Comparison of ENCODE assay signal across 10 mouse cellular contexts in genomic region chr16:93423174-93423573, GRCm38 (mm10).
DNase-seq lines count a peak whose midpoint lies in the region; ATAC-seq and TF ChIP-seq lines count a peak whose summit lies in the region.
"Had no signal": no experiment of that assay in that cellular context is flagged by ENCODE, and none has a peak within 500 bp of the region (broad histone marks: within the 10 kb centered on the region; RNA-seq: fewer than 3 reads in every experiment).

No protein-coding gene starts in this region.

- 8% methylated on average over 13 of the region's 13 CpGs for WGBS in heart, embryonic 16.5 days
- 12% methylated on average over 13 of the region's 13 CpGs for WGBS in embryonic facial prominence, embryonic 15.5 days
- WGBS in intestine, postnatal 0 days: 24% methylated on average over 13 of the region's 13 CpGs
- 6% methylated on average over 13 of the region's 13 CpGs for whole genome bisulfite sequencing in midbrain, postnatal 0 days

- TF ChIP-seq CTCF in intestine, postnatal 0 days (IDR thresholded peaks at IDR 0.05; ENCODE audit: low read depth): no peak
- TF ChIP-seq CTCF in midbrain, postnatal 0 days (IDR thresholded peaks at IDR 0.05): no peak

- H3K27ac ChIP-seq in heart, embryonic 16.5 days (ENCODE audit: low read length): no peak overlapping the region
- peak overlapping the region; percentile 58; the same call in 1 of the 2 replicates for H3K27ac ChIP-seq in embryonic facial prominence, embryonic 15.5 days (replicated peaks)
- no peak overlapping the region for H3K27ac ChIP-seq in intestine, postnatal 0 days (ENCODE audit: low read depth, low read length)
- no peak overlapping the region for H3K27ac ChIP-seq in midbrain, postnatal 0 days (ENCODE audit: low read depth, low read length)

- peak overlapping the region; percentile 8 for H3K4me3 ChIP-seq in heart, embryonic 16.5 days (ENCODE audit: low read length)
- H3K4me3 ChIP-seq in embryonic facial prominence, embryonic 15.5 days (replicated peaks): peak overlapping the region; percentile 10; the same call in 1 of the 2 replicates
- H3K4me3 ChIP-seq in intestine, postnatal 0 days (ENCODE audit: low read depth, low read length): no peak overlapping the region
- no peak overlapping the region for H3K4me3 ChIP-seq in midbrain, postnatal 0 days (ENCODE audit: low read depth, low read length)

- 0 out of 2 replicates have a peak, but pooled peaks cover 2% of the 10 kb centered on the region for H3K27me3 ChIP-seq in heart, embryonic 16.5 days (ENCODE audit: control insufficient read depth, insufficient read depth, low read length)
- H3K27me3 ChIP-seq in embryonic facial prominence, embryonic 15.5 days: peaks cover 12% of the 10 kb centered on the region; the same call in 1 of the 2 replicates
- H3K27me3 ChIP-seq in intestine, postnatal 0 days (replicated peaks; ENCODE audit: control insufficient read depth, insufficient read depth, low read length): no peaks in the 10 kb centered on the region
- H3K27me3 ChIP-seq in midbrain, postnatal 0 days (ENCODE audit: insufficient read depth, low read length): peaks cover 13% of the 10 kb centered on the region; the same call in 1 of the 2 replicates

- no peak for DNase-seq in heart, postnatal 25 days (ENCODE audit: low spot score)
- DNase-seq in midbrain, postnatal 0 days (ENCODE audit: low spot score): peak; percentile 9
- DNase-seq in cerebellum, adult 18-20 months: no peak
- no peak for DNase-seq in left cerebral cortex, adult 18-20 months (ENCODE audit: low spot score in 2 of 2)
- DNase-seq in left cerebral cortex, postnatal 10 days (ENCODE audit: extremely low spot score in 1 of 2, low spot score in 2 of 2): no peak
- DNase-seq: cerebellum, adult 9-11 months; kidney, adult 8-10 months had no signal

- H3K9ac ChIP-seq in heart, embryonic 16.5 days (ENCODE audit: low read length): peak overlapping the region; percentile 22; the same call in 1 of the 2 replicates
- H3K9ac ChIP-seq in embryonic facial prominence, embryonic 15.5 days: no peak overlapping the region
- H3K9ac ChIP-seq in intestine, postnatal 0 days (ENCODE audit: low read depth, low read length): no peak overlapping the region
- H3K9ac ChIP-seq in midbrain, postnatal 0 days (replicated peaks; ENCODE audit: low read length, poor library complexity, severe bottlenecking): no peak overlapping the region

- peaks cover 7% of the 10 kb centered on the region for H3K4me1 ChIP-seq in heart, embryonic 16.5 days (ENCODE audit: control insufficient read depth, insufficient read depth, low read length)
- peaks cover 23% of the 10 kb centered on the region for H3K4me1 ChIP-seq in embryonic facial prominence, embryonic 15.5 days
- H3K4me1 ChIP-seq in intestine, postnatal 0 days (replicated peaks; ENCODE audit: control insufficient read depth, insufficient read depth, low read length): no peaks in the 10 kb centered on the region
- H3K4me1 ChIP-seq in midbrain, postnatal 0 days (ENCODE audit: insufficient read depth, low read length): no peaks in the 10 kb centered on the region

- intact Hi-C loops in heart, postnatal 25 days (cut with DNase I): no loop called here
- intact Hi-C loops in left cerebral cortex, postnatal 10 days (cut with DNase I): no loop called here

- ATAC-seq in heart, embryonic 16.5 days (replicated peaks; ENCODE audit: extremely low read depth, insufficient read depth, low FRiP score): no peak
- peak; percentile 68; the same call in 1 of the 2 replicates for ATAC-seq in embryonic facial prominence, embryonic 15.5 days (ENCODE audit: insufficient number of reproducible peaks, low FRiP score, low TSS enrichment, low read depth)
- no peak for ATAC-seq in intestine, postnatal 0 days
- ATAC-seq in midbrain, postnatal 0 days (ENCODE audit: low FRiP score): no peak

- H3K9me3 ChIP-seq in heart, embryonic 16.5 days (replicated peaks; ENCODE audit: control insufficient read depth, low read length): no peaks in the 10 kb centered on the region
- H3K9me3 ChIP-seq in embryonic facial prominence, embryonic 15.5 days (replicated peaks): no peaks in the 10 kb centered on the region
- no peaks in the 10 kb centered on the region for H3K9me3 ChIP-seq in intestine, postnatal 0 days (ENCODE audit: control insufficient read depth)
- no peaks in the 10 kb centered on the region for H3K9me3 ChIP-seq in midbrain, postnatal 0 days (ENCODE audit: low read length)

- no peaks in the 10 kb centered on the region for H3K36me3 ChIP-seq in heart, embryonic 16.5 days (ENCODE audit: control insufficient read depth, insufficient read depth)
- H3K36me3 ChIP-seq in embryonic facial prominence, embryonic 15.5 days: no peaks in the 10 kb centered on the region
- H3K36me3 ChIP-seq in intestine, postnatal 0 days (ENCODE audit: control insufficient read depth, insufficient read depth): no peaks in the 10 kb centered on the region
- H3K36me3 ChIP-seq in midbrain, postnatal 0 days (ENCODE audit: insufficient read depth, low read length): no peaks in the 10 kb centered on the region

- H3K4me2 ChIP-seq in heart, embryonic 16.5 days (ENCODE audit: low read depth, low read length): peak overlapping the region; percentile 62
- peak overlapping the region; percentile 45 for H3K4me2 ChIP-seq in embryonic facial prominence, embryonic 15.5 days (replicated peaks)
- peak overlapping the region; percentile 25; the same call in 1 of the 2 replicates for H3K4me2 ChIP-seq in intestine, postnatal 0 days (replicated peaks; ENCODE audit: low read depth)
- H3K4me2 ChIP-seq in midbrain, postnatal 0 days (ENCODE audit: low read depth, low read length, poor library complexity, severe bottlenecking): peak overlapping the region; percentile 41

Comparison
In these comparisons a context has a peak if more than half of its experiments do, and no peak if none do; other contexts are left out.
1. H3K4me3 ChIP-seq: peak in heart, embryonic 16.5 days (single experiment) and embryonic facial prominence, embryonic 15.5 days (single experiment); none in intestine, postnatal 0 days (single experiment) and midbrain, postnatal 0 days (single experiment).
2. Peak in every context shown above with its lines, with median percentiles within 50 percentile points of each other: H3K4me2 ChIP-seq.